ENCODE assay signal across 11 mouse cellular contexts in the genomic region with DNA sequence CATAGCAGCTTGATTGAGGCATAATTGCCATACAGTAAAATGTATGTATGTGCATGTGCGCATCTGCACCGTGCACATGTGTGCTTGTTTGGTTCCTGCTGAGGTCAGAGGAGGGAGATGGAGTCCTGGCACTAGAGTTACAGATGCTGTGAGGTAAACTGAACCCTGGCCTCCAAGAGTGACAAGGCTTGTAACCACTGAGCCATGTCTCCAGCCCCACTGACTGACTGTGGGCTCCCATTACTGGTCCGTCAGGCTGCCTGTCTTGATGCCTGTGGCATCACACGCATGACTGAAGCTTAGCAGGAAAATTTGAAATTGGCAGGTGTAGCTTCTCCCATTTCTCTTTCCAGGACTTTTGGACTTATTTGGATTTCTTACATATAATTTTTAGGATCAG. TPM values are rescaled to one million over a fixed set of nuclear protein-coding genes. Genes with fewer than 3 reads are reported as not detected.
DNase-seq lines count a peak whose midpoint lies in the region; ATAC-seq and TF ChIP-seq lines count a peak whose summit lies in the region.
"Had no signal": no experiment of that assay in that cellular context is flagged by ENCODE, and none has a peak within 500 bp of the region (broad histone marks: within the 10 kb centered on the region; RNA-seq: fewer than 3 reads in every experiment).

No protein-coding gene starts in this region.

- no peak for DNase-seq in hindbrain, embryonic 10.5 days (ENCODE audit: low spot score)
- DNase-seq in embryonic facial prominence, embryonic 14.5 days (ENCODE audit: low spot score): no peak
- no peak for DNase-seq in right cerebral cortex, postnatal 10 days (ENCODE audit: low spot score in 2 of 2)
- DNase-seq: cerebellum, postnatal 36 days; right cerebral cortex, adult 18-20 months had no signal

- 0 out of 2 replicates have a peak overlapping the region, but pooled peaks have one; percentile 35 for H3K27ac ChIP-seq in hindbrain, embryonic 10.5 days
- no peak overlapping the region for H3K27ac ChIP-seq in hindbrain, embryonic 16.5 days (ENCODE audit: low read depth, low read length)
- peak overlapping the region; percentile 87 for H3K27ac ChIP-seq in embryonic facial prominence, embryonic 14.5 days (replicated peaks; ENCODE audit: low read depth, low read length)
- H3K27ac ChIP-seq in kidney, embryonic 15.5 days: peak overlapping the region; percentile 93
- 0 out of 2 replicates have a peak overlapping the region, but pooled peaks have one; percentile 20 for H3K27ac ChIP-seq in small intestine, adult 2 months (ENCODE audit: insufficient read depth, low read depth, low read length)
- H3K27ac ChIP-seq: liver, embryonic 14.5 days had no signal

- TF ChIP-seq CTCF in small intestine, adult 2 months (IDR thresholded peaks at IDR 0.05; ENCODE audit: extremely low read depth, insufficient read length, insufficient replicate concordance, low read depth, low read length): no peak

- ATAC-seq in hindbrain, embryonic 16.5 days: no peak
- ATAC-seq in embryonic facial prominence, embryonic 14.5 days (ENCODE audit: low read depth): peak; percentile 75
- ATAC-seq in kidney, embryonic 15.5 days (replicated peaks; ENCODE audit: low FRiP score): peak; percentile 93
- ATAC-seq in erythroblast, adult 5-6 weeks (replicated peaks; ENCODE audit: low FRiP score, poor library complexity, severe bottlenecking): no peak

- peaks cover 11% of the 10 kb centered on the region for H3K4me1 ChIP-seq in hindbrain, embryonic 10.5 days (replicated peaks)
- H3K4me1 ChIP-seq in hindbrain, embryonic 16.5 days (ENCODE audit: control insufficient read depth, insufficient read depth, low read depth, low read length): no peaks in the 10 kb centered on the region
- peaks cover 9% of the 10 kb centered on the region; the same call in 1 of the 2 replicates for H3K4me1 ChIP-seq in embryonic facial prominence, embryonic 14.5 days (ENCODE audit: control insufficient read depth, insufficient read depth, low read length)
- H3K4me1 ChIP-seq in kidney, embryonic 15.5 days: peaks cover 16% of the 10 kb centered on the region
- H3K4me1 ChIP-seq in small intestine, adult 2 months (ENCODE audit: control insufficient read depth, insufficient read depth, insufficient read length, low read length): peaks cover 9% of the 10 kb centered on the region; the same call in 1 of the 2 replicates

- no peak overlapping the region for H3K9ac ChIP-seq in hindbrain, embryonic 16.5 days (ENCODE audit: low read depth, low read length)
- H3K9ac ChIP-seq in embryonic facial prominence, embryonic 14.5 days (ENCODE audit: low read depth, low read length): no peak overlapping the region
- H3K9ac ChIP-seq in kidney, embryonic 15.5 days: no peak overlapping the region
- H3K9ac ChIP-seq: liver, embryonic 14.5 days had no signal

- H3K36me3 ChIP-seq in hindbrain, embryonic 10.5 days: peaks cover 44% of the 10 kb centered on the region
- no peaks in the 10 kb centered on the region; the same call in 1 of the 2 replicates for H3K36me3 ChIP-seq in hindbrain, embryonic 16.5 days (ENCODE audit: control insufficient read depth, insufficient read depth, low read length)
- peaks cover 47% of the 10 kb centered on the region for H3K36me3 ChIP-seq in embryonic facial prominence, embryonic 14.5 days (ENCODE audit: control insufficient read depth, insufficient read depth, low read length)
- H3K36me3 ChIP-seq in kidney, embryonic 15.5 days: peaks cover 40% of the 10 kb centered on the region
- H3K36me3 ChIP-seq in small intestine, adult 2 months (ENCODE audit: control insufficient read depth, insufficient read depth, low read length): peaks cover 17% of the 10 kb centered on the region

- WGBS in hindbrain, embryonic 10.5 days: 84% methylated on average over 4 of the region's 4 CpGs
- WGBS in hindbrain, embryonic 16.5 days: 83% methylated on average over 4 of the region's 4 CpGs
- 69% methylated on average over 4 of the region's 4 CpGs for WGBS in embryonic facial prominence, embryonic 14.5 days
- 60% methylated on average over 4 of the region's 4 CpGs for WGBS in kidney, embryonic 15.5 days
- WGBS in small intestine, adult 2 months: 91% methylated on average over 4 of the region's 4 CpGs

- H3K4me2 ChIP-seq in hindbrain, embryonic 16.5 days (ENCODE audit: low read length): no peak overlapping the region
- peak overlapping the region; percentile 33; the same call in 1 of the 2 replicates for H3K4me2 ChIP-seq in embryonic facial prominence, embryonic 14.5 days (ENCODE audit: low read depth, low read length)
- peak overlapping the region; percentile 20 for H3K4me2 ChIP-seq in kidney, embryonic 15.5 days

- no peak for TF ChIP-seq POLR2A in small intestine, adult 2 months (IDR thresholded peaks at IDR 0.05; ENCODE audit: low read depth, low read length)

- no peak overlapping the region for H3K4me3 ChIP-seq in hindbrain, embryonic 10.5 days
- no peak overlapping the region for H3K4me3 ChIP-seq in hindbrain, embryonic 16.5 days (ENCODE audit: low read length)
- H3K4me3 ChIP-seq in embryonic facial prominence, embryonic 14.5 days (ENCODE audit: low read depth, low read length): no peak overlapping the region
- H3K4me3 ChIP-seq in kidney, embryonic 15.5 days (replicated peaks): no peak overlapping the region
- no peak overlapping the region for H3K4me3 ChIP-seq in small intestine, adult 2 months (ENCODE audit: low read depth, low read length)

- H3K27me3 ChIP-seq in hindbrain, embryonic 10.5 days (ENCODE audit: insufficient read depth, poor library complexity, severe bottlenecking): no peaks in the 10 kb centered on the region
- no peaks in the 10 kb centered on the region for H3K27me3 ChIP-seq in hindbrain, embryonic 16.5 days (replicated peaks; ENCODE audit: control insufficient read depth, insufficient read depth, low read length)
- no peaks in the 10 kb centered on the region for H3K27me3 ChIP-seq in embryonic facial prominence, embryonic 14.5 days (replicated peaks; ENCODE audit: control insufficient read depth, insufficient read depth, low read length)
- no peaks in the 10 kb centered on the region for H3K27me3 ChIP-seq in kidney, embryonic 15.5 days
- H3K27me3 ChIP-seq in small intestine, adult 2 months (ENCODE audit: control insufficient read depth, insufficient read depth, low read length): no peaks in the 10 kb centered on the region
- H3K27me3 ChIP-seq: CH12.LX had no signal

- no peaks in the 10 kb centered on the region for H3K9me3 ChIP-seq in hindbrain, embryonic 10.5 days
- no peaks in the 10 kb centered on the region for H3K9me3 ChIP-seq in hindbrain, embryonic 16.5 days (ENCODE audit: control insufficient read depth, low read length)
- no peaks in the 10 kb centered on the region for H3K9me3 ChIP-seq in embryonic facial prominence, embryonic 14.5 days (ENCODE audit: control insufficient read depth, low read length)
- no peaks in the 10 kb centered on the region; the same call in 1 of the 2 replicates for H3K9me3 ChIP-seq in kidney, embryonic 15.5 days (replicated peaks)

RNA-seq across cellular contexts. Expression of a gene that starts 23.1 kb away (rescaled TPM):
- 0.92 and 1.3 TPM in 2 replicates for polyA plus RNA-seq in hindbrain, embryonic 10.5 days (2016; fragmentation: Nextera tagmentation; extraction: Ambion mirVana)
- polyA plus RNA-seq in hindbrain, embryonic 16.5 days (2015; fragmentation: Nextera tagmentation; extraction: Ambion mirVana): 0.28 and 0.56 TPM in 2 replicates
- 2.3 and 2.4 TPM in 2 replicates for polyA plus RNA-seq in embryonic facial prominence, embryonic 14.5 days (2014; fragmentation: Nextera tagmentation; extraction: Ambion mirVana)
- polyA plus RNA-seq in kidney, embryonic 15.5 days (2015; fragmentation: Nextera tagmentation; extraction: Ambion mirVana): 1.4 and 1.8 TPM in 2 replicates
- 2.0 and 3.8 TPM in 2 replicates for polyA plus RNA-seq in small intestine, adult 2 months (2012; rRNA removed)
- 0.63 and 1.3 TPM in 2 replicates for total RNA-seq in erythroblast, adult 5-6 weeks (2015; ENCODE audit: low replicate concordance)
- total RNA-seq in erythroblast, adult 5-6 weeks (2017; ENCODE audit: low replicate concordance): 0.60 and 1.3 TPM in 2 replicates

Comparison
In these comparisons a context has a peak if more than half of its experiments do, and no peak if none do; other contexts are left out.
1. ATAC-seq: peak in embryonic facial prominence, embryonic 14.5 days (single experiment) and kidney, embryonic 15.5 days (single experiment); none in hindbrain, embryonic 16.5 days (single experiment) and erythroblast, adult 5-6 weeks (single experiment).